Mouse (Mus musculus): ENCODE data around the gene Auts2.

DNA sequence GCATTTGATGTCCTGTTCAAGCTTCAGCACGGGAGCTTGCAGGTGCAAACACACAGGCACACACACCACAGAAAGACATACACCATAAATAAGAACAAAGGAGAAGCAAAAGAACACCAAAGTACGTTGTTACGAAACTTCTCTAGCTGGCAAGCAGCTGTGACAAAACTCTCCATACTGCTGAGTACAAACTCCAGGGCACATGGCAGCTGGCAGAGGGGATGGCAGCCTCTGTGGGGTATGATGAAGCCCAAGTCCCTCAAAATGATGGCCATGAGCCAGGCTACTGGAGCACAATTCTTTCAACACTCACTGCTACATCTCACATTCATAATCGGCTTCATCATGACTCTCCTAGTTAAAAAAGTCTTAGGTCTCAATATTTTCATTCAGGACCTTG, 721.7 kb downstream of the Auts2 start:
- no peak for TF ChIP-seq ZNF384 (IDR thresholded peaks at IDR 0.05; ENCODE audit: low read depth, low read length)
- no peak for TF ChIP-seq ZC3H11A (IDR thresholded peaks at IDR 0.05; ENCODE audit: borderline replicate concordance, low read depth, low read length)
- no peak for TF ChIP-seq HCFC1 (IDR thresholded peaks at IDR 0.05; ENCODE audit: borderline replicate concordance, insufficient read depth, low read length)
- TF ChIP-seq CHD2 (IDR thresholded peaks at IDR 0.05; ENCODE audit: low read depth, low read length), result no peak
